Mouse (Mus musculus) cerebellum, postnatal 10 days (tissue): Measurements from ENCODE around the gene Apobec3.
"Not testable (repeated sequence)": the region's sequence is repeated elsewhere in the genome, so short reads cannot be mapped to it uniquely, and the experiment has no call there.

Source experiments
- DNase-seq, 2 experiments: peaks; one replicate each; pipeline ENCODE4 v3.0.0; 2021; ENCODE audit warnings: mixed read lengths in 2 of 2

Apobec3 gene

GRCm38 (mm10) chr15:79895221-79896079 is 4.0 kb downstream of the Apobec3 start:
- not testable (repeated sequence) for DNase-seq

DNA sequence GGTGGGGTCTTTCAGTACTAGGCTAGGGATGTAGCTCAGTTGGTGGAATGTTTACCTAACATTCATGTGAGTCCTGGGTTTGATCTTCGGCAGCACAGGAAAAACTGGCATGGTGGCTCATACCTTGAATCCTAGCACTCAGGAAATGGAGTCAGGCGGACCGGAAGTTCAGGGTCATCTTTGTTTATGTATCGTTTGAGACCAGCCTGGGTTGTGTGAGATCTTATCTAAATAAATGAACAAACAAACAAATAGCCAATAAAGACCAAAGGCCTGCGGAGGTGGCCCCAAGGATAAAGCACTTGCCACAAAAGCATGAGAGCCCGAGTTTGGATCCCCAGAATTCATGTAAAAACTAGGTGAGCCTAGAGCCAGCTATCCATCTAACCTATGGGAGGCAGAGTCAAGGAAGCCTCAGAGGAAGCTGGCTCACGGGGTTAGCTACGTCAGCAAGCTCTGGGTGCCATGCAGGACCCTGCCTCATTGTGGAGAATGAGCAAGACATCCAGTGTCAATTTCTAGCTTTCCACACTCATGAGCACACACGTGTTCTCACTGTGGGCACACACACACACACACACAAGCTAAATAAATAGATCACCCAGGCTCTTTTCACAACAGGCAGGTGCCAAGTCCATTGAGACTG is 4.7 kb downstream of the Apobec3 start:
- no peak for DNase-seq

- DNase-seq, result no peak
Observed at GRCm38 (mm10) chr15:79898988-79899387, 7.5 kb downstream of the Apobec3 start.

DNA sequence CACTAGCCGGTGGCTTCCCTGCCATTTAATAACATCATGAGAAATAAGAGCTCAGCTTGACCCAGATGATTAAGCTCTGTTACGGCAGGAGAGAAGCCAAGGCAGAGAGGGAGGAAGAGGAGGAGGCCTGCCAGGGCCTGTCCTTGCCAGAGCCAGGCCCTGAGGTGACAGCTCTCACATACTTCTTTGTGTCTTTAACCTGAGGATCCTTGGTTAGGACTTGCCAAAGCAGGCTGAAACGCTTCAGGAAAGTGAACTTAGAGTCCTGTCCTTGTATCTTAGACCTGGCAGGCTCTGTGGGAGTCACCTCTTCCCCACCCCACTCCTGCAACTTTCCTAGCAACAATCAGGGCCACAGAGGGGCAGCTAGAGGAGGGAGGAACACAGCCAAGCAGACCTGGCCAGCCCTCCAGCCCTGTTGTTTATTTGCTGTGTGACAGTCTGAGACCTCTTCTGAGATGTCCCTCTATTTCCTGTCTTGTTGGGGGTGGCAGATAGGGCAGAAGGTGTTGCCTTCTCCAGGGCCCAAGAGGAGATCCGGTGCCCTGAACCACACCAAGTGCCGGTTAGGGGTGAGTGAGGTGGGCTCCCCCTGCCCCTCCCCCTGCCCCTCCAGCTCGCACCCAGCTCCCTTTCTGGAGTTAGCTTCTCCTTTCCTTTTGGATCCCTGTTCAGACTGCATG is 8.5 kb downstream of the Apobec3 start:
- DNase-seq, result no peak

DNA sequence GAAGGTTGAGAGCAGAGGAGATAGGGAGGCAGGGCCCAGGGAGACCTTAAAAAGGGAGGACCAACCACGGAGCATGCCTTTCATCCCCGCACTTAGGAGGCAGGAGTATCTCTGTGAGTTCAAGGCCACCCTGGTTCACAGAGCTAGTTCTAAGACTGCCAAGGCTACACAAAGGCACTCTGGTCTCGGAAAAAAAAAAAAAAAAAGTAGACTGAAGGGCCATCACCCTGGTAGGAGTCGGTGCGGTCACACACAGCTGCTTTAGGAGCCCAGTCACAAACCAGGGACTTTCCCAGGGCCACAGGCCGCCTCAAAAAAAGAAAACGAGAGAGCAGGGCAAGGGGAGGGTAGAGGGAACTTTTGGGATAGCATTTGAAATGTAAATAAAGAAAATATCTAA is 9.3 kb downstream of the Apobec3 start:
- DNase-seq, result no peak

GRCm38 (mm10) chr15:79901399-79901798 is 9.9 kb downstream of the Apobec3 start:
- DNase-seq, result no peak

- DNase-seq, result not testable (repeated sequence)
Observed at GRCm38 (mm10) chr15:79903081-79903480, 11.6 kb downstream of the Apobec3 start.

GRCm38 (mm10) chr15:79903963-79904362 is 12.5 kb downstream of the Apobec3 start:
- no peak for DNase-seq

DNA sequence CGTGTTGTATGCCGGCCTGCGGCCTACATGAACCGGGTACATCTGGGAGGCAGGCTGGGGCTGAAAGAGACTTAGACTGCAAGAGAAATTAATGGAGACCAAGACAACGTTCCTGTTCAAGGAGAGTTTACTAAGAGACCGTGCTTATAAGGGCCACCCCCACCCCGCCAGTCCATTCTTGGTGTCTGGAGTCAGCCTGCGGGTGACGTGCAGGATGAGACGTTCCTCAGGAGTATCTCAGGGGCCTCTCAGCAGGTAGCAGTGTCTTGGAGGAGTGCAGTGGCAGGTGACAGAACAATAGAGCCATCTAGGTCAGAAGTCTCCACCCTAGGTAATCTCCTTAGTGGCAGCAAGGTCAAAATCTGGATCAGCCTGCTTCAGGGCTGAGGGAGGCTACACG is 13.2 kb downstream of the Apobec3 start:
- not testable (repeated sequence) for DNase-seq

DNA sequence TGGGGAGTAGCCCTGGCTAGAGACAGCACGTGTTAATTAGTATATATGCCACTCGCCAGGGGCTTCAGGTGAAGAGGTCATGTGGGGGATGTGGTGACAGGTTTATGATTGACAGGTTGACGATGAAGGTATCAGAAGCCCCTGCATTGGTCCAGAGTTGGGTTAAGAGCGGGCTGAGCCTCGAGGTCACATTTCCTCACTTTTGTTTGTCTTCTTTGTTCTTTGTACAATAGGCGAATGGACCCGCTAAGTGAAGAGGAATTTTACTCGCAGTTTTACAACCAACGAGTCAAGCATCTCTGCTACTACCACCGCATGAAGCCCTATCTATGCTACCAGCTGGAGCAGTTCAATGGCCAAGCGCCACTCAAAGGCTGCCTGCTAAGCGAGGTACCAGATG is 13.8 kb downstream of the Apobec3 start:
- peak in 1 of 2 experiments; percentile 48 for DNase-seq

- DNase-seq, result no peak
Observed at GRCm38 (mm10) chr15:79906855-79907254, 15.4 kb downstream of the Apobec3 start.

DNA sequence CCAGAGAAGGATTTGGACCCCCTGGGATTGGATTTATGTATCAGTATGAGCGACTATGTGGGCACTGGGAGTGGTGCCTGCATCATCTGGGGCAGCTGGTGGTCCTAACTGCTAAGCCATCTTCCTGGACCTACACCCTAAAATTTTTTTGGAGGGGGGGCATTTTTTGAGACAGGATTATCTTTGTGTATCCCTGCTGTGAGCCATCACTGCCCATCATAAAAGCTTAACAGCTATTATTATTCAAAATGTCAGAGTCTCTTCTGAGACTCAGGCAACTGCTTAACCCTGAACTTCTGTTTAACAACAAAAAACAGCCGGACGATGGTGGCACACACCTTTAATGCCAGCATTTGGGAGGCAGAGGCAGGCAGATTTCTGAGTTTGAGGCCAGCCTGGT is 17.5 kb downstream of the Apobec3 start:
- DNase-seq, result not testable (repeated sequence)

DNA sequence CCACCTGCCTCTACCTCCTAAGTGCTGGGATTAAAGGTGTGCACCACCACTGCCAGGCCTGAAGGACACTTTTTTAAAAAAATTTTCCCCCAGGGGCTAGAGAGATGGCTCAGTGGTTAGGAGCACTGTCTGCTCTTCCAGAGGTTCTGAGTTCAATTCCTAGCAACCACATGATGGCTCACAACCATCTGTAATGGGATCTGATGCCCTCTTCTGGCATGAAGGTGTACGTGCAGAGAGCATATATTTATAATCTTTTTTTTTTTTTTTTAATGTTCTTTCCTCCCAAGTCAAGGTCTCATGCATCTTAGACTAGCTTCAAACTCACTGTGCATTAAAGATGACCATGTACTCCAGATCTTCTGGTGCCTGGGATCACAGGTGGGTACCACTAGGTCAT is 19.4 kb downstream of the Apobec3 start:
- DNase-seq, result not testable (repeated sequence)

- no peak for DNase-seq
Observed at GRCm38 (mm10) chr15:79911339-79911738, 19.9 kb downstream of the Apobec3 start.

- no peak for DNase-seq
Observed at GRCm38 (mm10) chr15:79913761-79914346, 22.4 kb downstream of the Apobec3 start.

DNA sequence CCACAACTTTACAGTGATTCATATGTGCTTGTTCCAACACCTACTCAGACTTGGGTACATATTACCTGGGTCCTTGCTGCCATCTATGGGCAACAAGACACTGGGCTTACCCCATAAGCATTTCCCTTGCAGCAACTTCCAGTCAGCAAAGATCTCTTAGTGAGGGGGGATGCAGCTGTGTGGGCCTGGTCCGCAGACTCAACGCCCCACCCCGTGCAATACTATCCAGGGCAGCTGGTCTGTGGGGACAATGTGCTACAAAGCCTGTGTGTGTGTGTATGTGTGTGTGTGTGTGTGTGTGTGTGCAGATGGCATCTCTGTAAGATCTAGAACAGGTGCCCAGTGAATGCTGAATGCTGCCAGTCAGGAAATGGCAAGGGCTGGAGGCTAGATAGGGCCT is 22.9 kb downstream of the Apobec3 start:
- peak; percentile 67 to 69 for DNase-seq

GRCm38 (mm10) chr15:79916150-79916549 is 24.7 kb downstream of the Apobec3 start:
- no peak for DNase-seq

GRCm38 (mm10) chr15:79917111-79917720 is 25.8 kb downstream of the Apobec3 start:
- no peak for DNase-seq

DNA sequence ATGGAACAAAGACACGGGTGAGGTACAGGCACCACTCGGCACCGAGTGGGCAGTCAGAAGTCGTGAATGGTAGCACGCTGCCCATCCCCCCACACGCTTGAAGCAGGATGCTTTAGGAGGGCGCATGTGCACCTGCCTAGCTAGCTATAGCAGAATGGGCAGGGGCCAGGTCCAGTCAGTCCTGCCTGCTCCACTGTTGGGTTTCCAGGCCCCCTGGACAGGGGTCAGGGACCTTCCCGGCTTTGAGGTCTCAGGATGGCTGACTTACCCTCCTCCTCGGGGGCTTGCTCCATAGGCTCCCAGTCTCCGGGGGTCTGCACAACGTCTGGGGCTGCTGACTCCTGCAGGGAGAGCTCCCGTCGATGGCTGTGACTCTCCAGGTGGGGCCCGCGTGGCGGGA is 27.0 kb downstream of the Apobec3 start:
- no peak for DNase-seq

GRCm38 (mm10) chr15:79919787-79920186 is 28.3 kb downstream of the Apobec3 start:
- no peak for DNase-seq

GRCm38 (mm10) chr15:79926856-79927416 is 35.5 kb downstream of the Apobec3 start:
- no peak for DNase-seq

- DNase-seq, result peak; percentile 94 to 95
Observed at GRCm38 (mm10) chr15:79927637-79928122, 36.2 kb downstream of the Apobec3 start.
